Mouse (Mus musculus): ENCODE results near the gene Ints2. TPM values are rescaled to one million over a fixed set of nuclear protein-coding genes. Genes with fewer than 3 reads are reported as not detected.

Gene Ints2
- polyA plus RNA-seq (2014; fragmentation: Illumina TruSeq; extraction: RNeasy Lipid Tissue Mini Kit (QIAGEN cat#74804); ENCODE audit: low read depth, low replicate concordance) = 26.8 TPM

DNA sequence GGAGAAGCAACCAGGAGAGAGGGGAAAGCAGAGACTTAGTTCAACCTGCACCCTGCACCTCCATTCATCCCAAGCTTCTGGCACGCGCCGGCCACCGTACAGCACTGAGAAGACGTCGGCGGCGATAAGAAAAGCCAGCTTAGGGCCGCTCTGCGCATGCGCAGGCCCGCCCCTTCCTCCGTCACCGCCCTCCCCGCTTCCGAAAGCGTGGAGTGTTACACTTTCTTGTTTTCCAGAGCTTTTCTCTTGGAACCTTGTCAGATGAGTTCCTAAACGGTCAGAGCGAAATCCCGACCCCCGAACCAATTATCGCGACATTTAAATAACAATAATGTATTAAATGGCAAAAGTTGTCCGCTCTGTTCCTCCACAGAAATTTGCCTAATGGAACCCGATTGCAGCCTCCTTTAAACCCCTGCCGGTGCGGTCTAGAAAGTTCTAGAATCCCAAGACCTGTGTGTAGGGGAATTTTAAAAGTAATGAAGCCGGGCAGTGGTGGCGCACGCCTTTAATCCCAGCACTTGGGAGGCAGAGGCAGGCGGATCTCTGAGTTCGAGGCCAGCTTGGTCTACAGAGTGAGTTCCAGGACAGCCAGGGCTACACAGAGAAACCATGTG, at the start of gene Ints2:
Gene Ints2, minus strand, starts transcription at position 116 of the 617 bp plus-strand sequence.

GRCm38 (mm10) chr11:86201037-86201786, 56.2 kb downstream of the Ints2 start, which contains the start of gene Brip1:
TSS of gene Brip1 (minus strand) at chr11:86201193.

Other genes starting within 250 kb of the Ints2 start
- 6.0 TPM for gene Brip1, start 56.4 kb downstream of the Ints2 start, polyA plus RNA-seq (2014; fragmentation: Illumina TruSeq; extraction: RNeasy Lipid Tissue Mini Kit (QIAGEN cat#74804); ENCODE audit: low read depth, low replicate concordance)
- gene Med13, start 100.0 kb upstream of the Ints2 start, polyA plus RNA-seq (2014; fragmentation: Illumina TruSeq; extraction: RNeasy Lipid Tissue Mini Kit (QIAGEN cat#74804); ENCODE audit: low read depth, low replicate concordance) = 64.5 TPM
- 87.3 TPM for gene Rnft1, start 227.1 kb upstream of the Ints2 start, polyA plus RNA-seq (2014; fragmentation: Illumina TruSeq; extraction: RNeasy Lipid Tissue Mini Kit (QIAGEN cat#74804); ENCODE audit: low read depth, low replicate concordance)

All from testis, adult 10 weeks (tissue).